Mouse (Mus musculus): Measurements from ENCODE around the gene Zfp949.
A peak's percentile ranks its signal among the peaks of the same experiment; 100 is the strongest.

Zfp949 gene

DNA sequence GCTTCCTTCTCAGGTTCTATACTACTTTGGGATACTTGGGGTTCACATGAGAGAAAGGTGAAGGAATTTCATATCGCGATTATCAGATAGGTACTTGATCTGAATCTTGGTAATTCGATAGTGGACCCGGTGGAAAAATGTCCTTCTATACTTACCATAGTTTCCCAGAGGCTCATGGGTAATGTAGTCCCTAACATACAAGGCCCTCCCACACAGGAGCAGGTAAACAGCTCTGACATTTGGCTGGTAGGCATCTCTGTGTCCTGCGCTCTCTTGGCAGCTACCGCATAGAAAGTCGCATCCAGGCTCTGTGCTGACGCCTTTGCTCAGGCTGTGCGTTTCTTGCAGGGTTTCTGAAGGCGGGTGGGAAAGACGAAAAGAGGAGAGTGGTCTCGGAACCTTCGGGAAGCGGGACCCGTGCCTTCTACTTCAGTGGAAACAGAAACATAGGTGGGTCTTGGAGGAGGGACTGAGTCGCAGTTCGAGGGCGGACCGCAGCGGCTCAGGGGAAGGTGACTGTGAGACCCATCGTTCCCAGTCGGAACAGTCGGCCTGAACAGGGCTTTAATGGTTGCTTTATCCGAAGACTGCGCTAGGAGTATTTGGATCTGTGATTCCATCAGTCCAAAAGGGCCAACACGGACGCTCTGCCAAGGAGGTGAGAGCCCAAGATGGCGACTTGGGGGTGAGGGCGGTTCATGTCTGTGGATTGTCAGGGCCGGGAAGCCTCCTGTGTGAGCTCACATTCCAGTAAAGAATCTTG, at the start of gene Zfp949:
TSS of gene Zfp949 (plus strand) at position 170 of the 763 bp plus-strand sequence.
- DNase-seq (ENCODE audit: low read depth, low spot score): peak; percentile 80

DNA sequence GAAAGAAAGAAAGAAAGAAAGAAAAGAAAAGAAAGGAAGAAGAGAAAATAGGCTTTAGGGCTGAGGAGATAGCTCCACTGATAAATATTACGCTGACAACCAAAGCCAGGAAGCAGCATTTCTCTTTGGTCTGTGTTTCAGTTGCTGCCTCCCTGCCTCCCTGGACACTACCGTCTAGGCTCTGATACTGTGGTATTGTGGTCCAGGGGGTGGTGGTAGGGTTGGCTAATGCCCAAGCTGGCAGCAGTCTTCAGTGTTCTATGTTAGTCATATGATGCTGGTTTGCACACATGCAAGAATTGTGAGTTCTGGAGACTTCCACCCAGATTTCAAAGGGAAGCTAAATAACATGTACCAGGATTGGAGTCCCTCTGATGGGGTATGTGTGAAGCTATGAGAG, 47.7 kb upstream of the Zfp949 start:
- no peak for DNase-seq (ENCODE audit: low read depth, low spot score)

DNA sequence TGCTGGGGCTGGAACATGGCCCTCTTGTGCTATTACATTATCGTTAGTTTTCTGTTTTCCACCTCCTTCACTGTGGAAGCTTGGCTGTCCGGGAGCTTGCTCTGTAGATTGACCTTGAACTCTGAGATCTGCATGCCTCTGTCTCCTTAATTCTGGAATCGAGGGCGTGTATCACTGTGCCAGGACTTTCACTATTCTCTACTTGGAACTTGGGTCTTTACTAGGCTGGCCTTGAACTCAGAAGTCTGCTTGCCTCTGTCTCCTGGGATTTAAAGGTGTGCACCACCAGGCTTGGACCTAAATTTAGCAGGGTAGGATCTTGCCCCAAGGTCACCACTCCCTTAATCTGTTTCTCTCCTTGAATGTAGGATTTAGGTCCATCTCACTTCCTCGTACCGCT, 46.0 kb upstream of the Zfp949 start:
- DNase-seq (ENCODE audit: low read depth, low spot score): no peak

DNA sequence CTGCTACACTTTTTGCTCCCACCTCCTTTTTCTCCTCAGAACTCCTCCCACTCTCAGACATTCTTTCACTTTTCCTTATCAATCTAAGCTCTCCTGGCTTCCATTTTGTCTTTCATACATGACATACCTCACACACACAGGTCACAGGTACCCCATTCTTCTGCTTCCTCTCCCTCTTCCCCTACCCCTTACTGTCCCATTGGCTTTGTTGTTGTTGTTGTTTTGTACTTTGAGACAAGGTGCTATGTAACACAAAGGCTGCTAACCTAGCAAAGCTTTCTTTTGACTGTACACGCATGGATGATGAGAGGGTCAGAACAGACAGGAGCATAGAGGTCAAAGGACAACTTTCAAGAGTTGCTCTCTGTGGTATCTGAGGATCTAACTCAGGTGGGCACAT, 32.3 kb upstream of the Zfp949 start:
- DNase-seq (ENCODE audit: low read depth, low spot score): no peak

DNA sequence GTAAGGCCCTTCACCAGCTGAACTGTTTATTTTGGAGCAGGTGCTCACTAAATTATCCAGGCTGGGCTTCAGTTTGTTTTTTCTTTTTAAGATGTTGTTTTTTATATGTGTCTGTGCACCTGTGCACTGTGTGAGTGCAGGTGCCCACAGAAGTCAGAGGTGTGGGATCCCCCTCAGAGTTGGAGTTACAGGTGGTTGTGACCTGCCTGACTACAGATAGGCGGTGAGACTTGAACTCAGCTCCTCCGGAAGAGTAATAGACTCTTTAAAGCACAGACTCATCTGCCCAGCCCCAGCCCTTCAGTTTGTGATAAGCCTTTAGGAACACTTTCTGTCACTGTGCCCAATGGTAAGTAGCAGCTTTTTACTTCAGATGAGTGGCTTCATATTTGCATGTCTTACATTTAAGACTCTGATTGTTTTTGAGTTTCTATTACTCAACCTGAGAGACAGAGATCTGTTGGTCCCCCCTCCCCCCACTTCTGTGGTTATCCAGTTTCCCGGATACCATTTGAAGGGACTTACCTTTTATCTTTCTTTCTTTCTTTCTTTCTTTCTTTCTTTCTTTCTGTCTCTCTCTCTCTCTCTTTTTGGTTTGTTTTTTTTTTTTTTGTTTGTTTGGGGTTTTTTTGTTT, 31.3 kb upstream of the Zfp949 start:
- no peak for DNase-seq (ENCODE audit: low read depth, low spot score)

DNA sequence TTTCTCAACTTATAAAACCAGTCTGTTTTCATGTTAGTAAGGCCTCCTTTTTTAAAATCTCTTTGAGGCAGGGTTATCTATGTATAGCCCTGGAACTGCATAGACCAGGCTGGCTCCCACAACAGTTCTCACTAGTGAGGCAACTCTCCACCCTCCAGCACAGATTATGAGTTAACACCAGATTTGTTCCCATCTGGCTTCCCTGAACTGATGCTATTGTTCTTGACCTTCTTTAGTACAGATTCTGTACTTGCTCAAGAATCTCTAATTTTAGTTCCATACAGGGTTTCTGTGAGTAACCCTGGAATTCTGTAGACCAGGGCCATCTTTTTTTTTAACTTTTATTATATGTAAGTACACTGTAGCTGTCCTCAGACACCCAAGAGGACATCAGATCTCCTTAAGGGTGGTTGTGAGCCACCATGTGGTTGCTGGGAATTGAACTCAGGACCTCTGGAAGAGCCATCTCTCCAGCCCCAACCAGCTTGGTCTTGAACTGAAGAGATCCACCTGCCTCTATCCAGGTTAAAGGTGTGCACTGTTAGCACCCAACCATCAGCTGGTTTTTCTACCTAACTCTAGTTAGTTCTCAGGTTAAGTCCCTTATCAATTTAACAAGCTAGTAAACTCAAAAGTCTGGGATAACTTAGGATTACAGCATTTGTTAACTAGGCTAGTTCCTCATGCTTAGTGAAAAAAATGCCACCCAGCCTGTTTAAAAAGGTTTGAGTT, 28.3 kb upstream of the Zfp949 start:
- DNase-seq (ENCODE audit: low read depth, low spot score): no peak

DNA sequence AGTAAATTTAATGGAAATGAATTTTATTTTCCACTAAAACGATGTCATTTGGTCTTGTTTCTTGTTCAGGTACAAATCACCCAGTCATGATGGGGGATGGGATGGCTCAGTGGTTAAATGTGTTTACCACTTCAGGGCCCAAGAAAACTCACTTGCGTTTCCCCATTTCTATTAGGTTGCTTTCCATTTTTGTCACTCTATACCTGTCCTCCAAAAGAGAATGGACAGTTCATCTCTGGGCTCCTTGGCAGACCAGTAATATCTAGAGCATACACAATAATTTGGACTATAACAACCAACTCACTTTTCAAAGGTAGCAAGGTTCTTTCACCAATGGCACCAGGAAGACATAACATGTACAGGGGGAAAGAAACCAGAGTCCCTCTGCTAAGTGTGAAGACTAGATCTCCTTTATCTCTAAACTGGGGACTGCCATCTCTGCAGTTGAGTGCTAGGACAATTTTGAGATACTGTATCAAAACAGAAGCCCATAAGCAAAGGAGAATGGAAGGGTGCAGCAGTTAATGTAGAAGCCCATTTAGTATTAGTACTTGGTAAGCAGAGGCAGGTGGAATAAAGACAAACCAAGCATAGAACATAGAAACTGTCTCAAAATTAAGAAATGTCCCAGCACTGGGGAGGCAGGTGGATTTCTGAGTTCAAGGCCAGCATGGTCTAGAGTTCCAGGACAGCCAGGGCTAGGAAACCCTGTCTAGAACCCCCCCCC, 27.5 kb upstream of the Zfp949 start:
- DNase-seq (ENCODE audit: low read depth, low spot score): no peak

DNA sequence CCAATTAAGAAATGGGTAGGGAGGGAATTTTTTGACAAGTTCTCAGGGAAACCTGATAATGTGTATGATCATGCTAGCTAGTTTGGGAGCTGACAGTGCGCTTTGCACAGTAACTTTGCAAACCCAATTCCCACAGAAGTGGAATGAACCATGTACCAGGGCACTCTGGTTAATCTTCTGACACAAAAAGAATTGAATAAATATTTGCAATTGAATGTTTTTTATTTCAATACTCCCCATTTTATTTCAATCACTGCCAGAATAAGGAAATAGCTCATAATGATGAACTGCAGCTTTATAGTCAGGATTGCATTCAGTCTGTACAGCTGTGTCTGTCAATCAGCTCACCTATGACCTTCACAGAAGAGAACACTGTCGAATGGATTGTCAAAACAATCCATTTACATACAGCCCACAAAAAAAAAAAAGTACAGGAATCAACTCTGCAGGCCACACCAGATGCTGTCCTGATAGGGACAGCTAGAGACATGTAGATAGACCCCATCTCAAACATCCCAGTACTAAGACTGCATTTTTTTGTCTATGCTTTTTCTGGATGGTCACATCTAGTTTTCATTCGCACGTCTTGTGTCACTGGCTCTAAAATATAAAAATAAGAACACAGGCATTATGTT, 26.9 kb upstream of the Zfp949 start:
- no peak for DNase-seq (ENCODE audit: low read depth, low spot score)

DNA sequence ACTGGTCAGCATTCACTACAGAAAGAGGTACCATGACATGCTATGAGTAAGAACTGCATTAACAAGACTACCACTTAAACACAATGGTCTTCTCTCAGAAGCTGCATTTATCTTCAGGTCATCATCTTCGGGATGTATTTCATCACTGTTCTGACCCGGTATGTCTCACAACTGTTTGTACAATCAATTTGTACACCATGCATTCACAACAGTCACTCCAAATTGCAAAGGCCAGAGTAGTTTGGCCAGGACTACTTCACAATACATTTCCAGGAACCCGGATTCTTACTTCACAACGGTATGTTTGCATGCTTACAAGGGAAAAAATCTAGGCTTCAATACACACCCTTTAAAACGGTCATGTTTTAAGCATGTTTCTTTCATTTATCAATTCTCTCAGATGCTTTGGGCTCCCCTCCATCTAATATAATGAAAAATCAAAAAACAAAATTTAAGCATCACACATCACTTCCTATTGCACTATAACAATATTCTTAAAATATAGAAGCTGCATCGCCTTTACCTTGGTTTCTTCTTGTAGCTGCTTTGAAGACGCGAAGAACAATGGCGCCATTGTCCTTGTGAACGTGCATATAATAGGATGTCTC, 25.8 kb upstream of the Zfp949 start:
- DNase-seq (ENCODE audit: low read depth, low spot score): no peak

DNA sequence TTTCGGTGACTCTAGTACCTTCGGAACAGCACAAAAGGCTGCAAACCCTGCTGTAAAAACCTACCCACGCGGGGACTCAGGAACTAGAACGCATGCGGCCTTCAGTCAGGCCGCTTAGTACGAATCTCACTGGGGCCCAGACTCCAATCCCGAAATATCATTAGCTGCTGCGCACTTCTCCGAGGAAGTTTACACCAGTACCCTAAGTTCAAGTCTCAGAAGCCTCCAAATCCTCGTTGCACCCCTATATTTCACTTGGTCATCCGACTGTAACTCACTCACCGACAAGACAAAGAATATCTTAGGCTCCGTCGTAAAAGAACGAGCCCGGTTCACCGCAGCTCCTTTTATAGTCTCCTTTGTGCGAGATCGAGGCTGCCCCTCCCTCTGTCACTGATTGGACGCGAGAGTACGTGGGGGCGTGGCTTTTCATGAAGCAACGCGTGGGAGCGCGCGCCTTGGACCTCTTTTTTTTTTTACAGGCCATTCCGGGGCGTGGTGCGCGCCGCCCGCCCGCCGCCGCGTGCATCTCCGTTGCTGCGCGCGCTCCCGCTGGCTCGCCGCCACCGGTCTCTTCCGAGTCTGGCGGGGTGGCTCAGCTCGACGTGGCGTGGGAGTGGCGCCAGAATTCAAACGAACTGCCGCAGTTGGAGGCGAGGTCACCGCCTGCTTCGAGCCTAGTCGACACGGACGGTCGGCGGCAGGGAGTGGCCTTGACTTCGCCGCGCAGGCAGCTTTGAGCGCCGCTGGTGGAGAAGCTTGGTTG, 25.1 kb upstream of the Zfp949 start:
- DNase-seq (ENCODE audit: low read depth, low spot score): peak; percentile 98

DNA sequence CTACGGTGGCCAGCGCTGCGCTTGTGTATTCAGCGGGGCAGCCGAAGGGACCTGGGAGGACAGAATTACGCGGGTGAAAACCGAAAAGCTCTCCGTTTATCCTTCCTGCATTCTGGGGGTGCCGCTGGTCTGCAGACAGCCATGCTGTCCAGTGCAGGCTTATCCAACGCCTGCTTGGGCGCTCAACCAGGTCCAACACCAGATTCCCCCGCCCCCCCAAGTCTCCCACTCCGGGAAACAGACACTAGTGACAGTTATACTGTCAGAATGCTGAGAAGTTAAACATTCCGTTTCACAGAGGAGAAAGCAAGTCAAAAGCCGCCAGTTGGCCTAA, 24.5 kb upstream of the Zfp949 start:
- no peak for DNase-seq (ENCODE audit: low read depth, low spot score)

DNA sequence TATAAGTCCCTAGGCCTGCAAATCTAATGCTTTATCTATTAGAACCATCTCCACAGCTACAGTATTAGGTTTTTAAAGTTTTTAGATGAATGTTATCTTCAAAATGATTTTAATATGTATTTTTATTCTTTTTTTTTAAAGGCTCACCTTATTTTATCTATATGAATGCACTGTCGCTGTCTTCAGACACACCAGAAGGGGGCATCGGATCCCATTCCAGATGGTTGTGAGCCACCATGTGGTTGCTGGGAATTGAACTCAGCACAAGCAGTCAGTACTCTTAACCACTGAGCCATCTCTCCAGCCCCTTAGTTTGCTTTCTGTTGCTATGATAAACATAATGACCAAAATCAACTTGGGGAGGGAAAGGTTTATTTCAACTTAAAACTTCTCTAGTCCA, 23.5 kb upstream of the Zfp949 start:
- no peak for DNase-seq (ENCODE audit: low read depth, low spot score)

DNA sequence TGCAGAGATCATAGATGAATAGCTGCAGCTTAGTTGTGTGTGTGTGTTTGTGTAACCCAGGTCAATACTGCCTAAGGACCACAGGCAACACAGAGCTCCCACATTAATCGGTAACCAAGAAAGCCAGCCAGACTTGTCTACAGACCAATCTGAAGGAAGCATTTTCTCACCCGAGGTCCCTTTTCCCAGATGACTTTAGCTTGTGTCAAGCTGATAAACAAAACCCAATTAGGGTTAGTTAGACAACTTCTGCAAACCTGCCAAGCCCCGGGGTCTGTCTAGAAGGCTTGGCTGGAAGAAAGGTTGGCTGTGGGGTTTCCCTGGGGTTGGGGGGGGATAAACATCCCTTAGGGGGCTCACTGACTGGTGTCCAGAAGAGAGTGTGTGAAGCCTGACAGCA, 23.0 kb upstream of the Zfp949 start:
- DNase-seq (ENCODE audit: low read depth, low spot score): no peak

DNA sequence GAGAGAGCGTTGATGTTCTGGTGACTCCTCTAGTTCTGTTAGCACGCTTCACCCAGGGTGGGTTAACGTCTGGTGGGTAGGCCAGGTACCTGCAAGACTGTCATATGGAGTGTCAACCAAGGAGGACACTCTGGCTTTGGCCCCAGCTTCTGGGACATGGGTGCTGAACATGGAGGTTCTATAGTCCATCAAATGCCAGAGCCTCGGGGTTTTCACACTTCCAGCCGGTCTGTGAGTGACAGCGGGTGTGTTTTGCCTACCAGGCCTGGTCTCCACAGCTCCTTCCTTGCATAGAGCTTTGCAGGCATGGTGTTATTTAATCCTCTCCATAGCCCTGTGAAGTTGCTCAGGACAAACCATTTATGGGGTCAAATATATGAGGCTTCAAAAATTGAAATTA, 22.5 kb upstream of the Zfp949 start:
- DNase-seq (ENCODE audit: low read depth, low spot score): no peak

DNA sequence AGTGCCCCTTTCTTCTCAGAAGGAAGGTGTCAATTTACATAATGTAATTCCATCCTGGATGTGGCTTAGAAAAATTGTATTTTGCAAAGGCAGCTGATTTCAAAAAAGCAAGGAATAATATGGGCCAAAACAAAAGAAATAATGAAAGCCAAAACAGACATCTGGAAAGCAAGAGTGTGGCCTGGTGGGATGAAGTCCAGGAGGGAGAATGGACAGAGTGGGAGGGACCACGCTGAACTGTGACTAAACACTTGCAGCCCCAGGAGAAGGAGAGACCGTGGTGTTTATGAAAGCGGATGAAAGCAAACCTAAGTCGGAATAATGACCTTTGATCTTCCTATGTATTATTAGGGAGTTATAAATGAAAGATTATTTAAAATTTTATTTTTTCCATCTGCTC, 19.9 kb upstream of the Zfp949 start:
- no peak for DNase-seq (ENCODE audit: low read depth, low spot score)

DNA sequence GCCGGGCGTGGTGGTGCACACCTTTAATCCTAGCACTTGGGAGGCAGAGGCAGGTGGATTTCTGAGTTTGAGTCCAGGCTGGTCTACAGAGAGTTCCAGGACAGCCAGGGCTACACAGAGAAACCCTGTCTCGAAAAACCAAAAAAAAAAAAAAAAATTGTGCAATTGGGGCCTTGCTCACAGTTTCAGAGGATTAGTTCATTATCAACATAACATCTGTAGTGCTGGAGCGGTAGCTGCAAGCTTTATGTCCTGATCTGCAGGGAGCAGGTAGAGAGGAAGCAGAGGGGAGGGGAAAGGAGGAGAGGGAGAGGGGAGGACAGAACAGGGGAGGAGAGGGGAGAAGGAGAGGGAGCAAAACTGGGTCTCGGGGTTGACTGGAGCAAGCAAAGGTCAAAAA, 19.1 kb upstream of the Zfp949 start:
- no peak for DNase-seq (ENCODE audit: low read depth, low spot score)

DNA sequence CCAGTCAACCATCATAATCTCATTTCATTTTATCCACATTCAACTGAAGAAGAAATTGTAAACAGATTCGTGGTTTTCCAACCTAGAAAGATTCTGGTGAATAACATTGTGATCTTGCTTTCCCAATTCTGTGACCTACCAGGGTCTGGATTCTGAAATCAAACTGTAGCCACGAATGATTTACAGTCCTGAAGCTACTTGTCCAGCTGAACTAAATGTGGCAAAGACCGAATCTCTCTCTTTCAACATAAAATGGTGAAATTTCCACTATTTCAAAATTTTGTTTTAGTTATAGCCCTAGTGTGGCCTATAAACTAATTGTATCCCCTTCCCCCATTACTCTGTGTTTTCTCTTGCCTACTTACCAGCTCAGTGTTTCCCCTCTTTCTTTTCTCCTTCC, 18.2 kb upstream of the Zfp949 start:
- DNase-seq (ENCODE audit: low read depth, low spot score): no peak

DNA sequence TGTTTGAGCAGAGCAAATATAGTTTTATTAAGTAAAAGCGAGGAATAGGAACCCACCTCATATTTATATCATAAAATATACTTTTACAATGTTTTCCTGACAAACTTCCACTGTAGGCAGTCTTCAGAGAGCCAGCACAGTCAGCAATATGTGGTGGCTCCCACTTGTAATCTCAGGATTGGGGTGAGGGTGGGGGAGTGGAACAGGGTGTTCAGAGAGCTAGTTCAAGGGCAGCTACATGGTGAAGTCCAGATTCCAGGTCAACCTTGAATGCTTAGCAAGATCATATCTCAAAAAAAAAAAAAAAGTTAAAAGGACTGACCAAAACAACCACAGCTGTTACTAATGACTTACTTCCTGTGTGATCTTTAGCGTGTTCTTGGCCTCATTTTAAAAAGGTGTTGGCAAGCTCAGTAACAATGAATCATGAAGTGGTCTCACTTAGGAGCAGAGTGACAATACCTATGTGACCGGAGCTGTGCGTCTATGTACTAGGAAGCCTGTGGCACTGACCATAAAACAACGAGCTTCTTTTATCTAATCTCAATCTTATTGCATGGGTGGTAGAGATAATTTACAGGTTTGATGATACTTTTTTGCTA, 17.7 kb upstream of the Zfp949 start:
- DNase-seq (ENCODE audit: low read depth, low spot score): no peak

DNA sequence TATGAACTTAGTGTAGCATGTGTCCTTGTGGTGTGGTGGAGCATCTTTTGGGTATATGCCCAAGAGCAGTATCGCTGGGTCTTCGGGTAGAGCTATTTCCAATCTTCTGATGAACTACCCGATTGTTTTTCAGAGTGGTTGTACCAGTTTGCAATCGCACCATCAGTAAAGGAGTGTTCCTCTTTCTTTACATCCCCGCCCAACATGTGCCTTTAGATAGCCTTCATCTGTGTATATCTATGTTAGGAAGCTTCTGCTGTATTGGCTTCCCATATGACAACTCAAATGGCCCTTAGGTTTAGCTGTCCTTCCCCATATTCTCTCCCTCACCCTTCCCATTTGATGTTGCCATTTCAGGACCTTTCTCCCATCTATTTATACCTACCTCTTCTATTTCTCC, 13.7 kb upstream of the Zfp949 start:
- DNase-seq (ENCODE audit: low read depth, low spot score): no peak

DNA sequence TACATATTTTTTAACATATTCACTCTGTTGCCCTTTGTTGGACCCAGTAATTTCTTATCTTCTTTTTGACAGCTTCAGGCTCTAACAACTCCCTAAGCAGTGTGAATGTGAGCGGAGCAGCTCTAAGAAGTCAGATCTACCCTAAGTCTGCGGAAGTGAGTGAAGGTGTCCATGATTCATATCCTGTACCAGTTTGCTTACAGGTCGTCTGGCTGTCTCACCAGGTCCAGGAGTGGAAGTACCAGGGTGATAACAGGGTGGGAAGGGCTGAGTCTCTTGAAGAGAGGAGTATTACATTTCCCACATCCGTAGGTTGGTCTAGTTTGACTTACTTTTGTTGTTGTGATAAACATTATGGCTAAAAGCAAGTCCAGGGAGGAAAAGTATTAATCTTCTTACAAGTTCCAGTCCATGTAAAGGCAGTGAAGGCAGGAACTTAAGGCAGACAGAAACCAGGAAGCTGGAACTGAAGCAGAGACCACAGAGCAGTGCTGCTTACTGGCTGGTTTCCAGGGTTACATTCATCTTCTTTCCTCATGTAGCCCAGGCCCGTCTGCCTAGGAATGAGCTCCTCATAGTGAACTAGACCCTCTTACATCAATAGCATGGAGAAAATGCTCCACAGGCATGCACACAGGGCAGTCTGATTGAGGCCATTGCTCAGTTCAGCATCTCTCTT, 8.1 kb upstream of the Zfp949 start:
- no peak for DNase-seq (ENCODE audit: low read depth, low spot score)

Measured in mesoderm, embryonic 11.5 days (tissue).